ENCODE assay signal across 18 mouse cellular contexts in genomic region chr1:62956942-62957645, GRCm38 (mm10).
"Had no signal": no experiment of that assay in that cellular context is flagged by ENCODE, and none has a peak within 500 bp of the region (broad histone marks: within the 10 kb centered on the region; RNA-seq: fewer than 3 reads in every experiment).

No protein-coding gene starts in this region.

- H3K9ac ChIP-seq: liver, embryonic 13.5 days; midbrain, embryonic 13.5 days; neural tube, embryonic 13.5 days; stomach, embryonic 15.5 days had no signal

- H3K9me3 ChIP-seq: liver, embryonic 13.5 days; megakaryocyte, embryonic 14.5 days; midbrain, embryonic 10.5 days; midbrain, embryonic 13.5 days; neural tube, embryonic 13.5 days; stomach, embryonic 15.5 days had no signal

- H3K4me3 ChIP-seq: layer of hippocampus, adult 2 months; liver, embryonic 13.5 days; megakaryocyte, embryonic 14.5 days; midbrain, embryonic 10.5 days; midbrain, embryonic 13.5 days; myocyte; neural tube, embryonic 13.5 days; stomach, embryonic 15.5 days had no signal

- ATAC-seq: intestine, postnatal 0 days; midbrain, embryonic 13.5 days; midbrain, embryonic 16.5 days had no signal

- H3K27me3 ChIP-seq: liver, embryonic 13.5 days; neural tube, embryonic 13.5 days; stomach, embryonic 15.5 days had no signal

- H3K36me3 ChIP-seq: liver, embryonic 13.5 days; midbrain, embryonic 10.5 days; midbrain, embryonic 13.5 days; neural tube, embryonic 13.5 days; stomach, embryonic 15.5 days had no signal

- H3K27ac ChIP-seq: kidney, postnatal 0 days; layer of hippocampus, adult 2 months; liver, embryonic 13.5 days; midbrain, embryonic 10.5 days; midbrain, embryonic 13.5 days; neural tube, embryonic 13.5 days; stomach, embryonic 15.5 days had no signal

- H3K4me2 ChIP-seq: liver, embryonic 13.5 days; midbrain, embryonic 13.5 days; neural tube, embryonic 13.5 days; stomach, embryonic 15.5 days had no signal

- DNase-seq: kidney, adult 2 months; kidney, postnatal 25 days; layer of hippocampus, adult 9-11 months; liver, embryonic 13.5 days; retina, postnatal 1 day; right cerebral cortex, postnatal 25 days; spleen, adult 18-20 months; thymus, postnatal 25 days had no signal

- H3K4me1 ChIP-seq: liver, embryonic 13.5 days; megakaryocyte, embryonic 14.5 days; midbrain, embryonic 13.5 days; neural tube, embryonic 13.5 days; stomach, embryonic 15.5 days had no signal
